Mouse (Mus musculus) embryonic facial prominence, embryonic 10.5 days (tissue): Measurements from ENCODE around the gene Rps21. TPM values are rescaled to one million over a fixed set of nuclear protein-coding genes. Genes with fewer than 3 reads are reported as not detected.

Experiments used
- DNase-seq: peaks from one replicate; pipeline ENCODE4 v3.0.0-alpha.2; 2017; ENCODE audit warnings: low spot score
- H3K27ac ChIP-seq: fragments of 300-500 bp; sonication (generic); replicated peaks from 2 replicates; pipeline ENCODE4 v1.5.1; 2016; ENCODE audit warnings: mild to moderate bottlenecking
- H3K27me3 ChIP-seq: fragments of 300-500 bp; sonication (generic); replicated peaks from 2 replicates; pipeline ENCODE4 v1.6.1; 2016; ENCODE audit warnings: low read depth, mild to moderate bottlenecking; ENCODE audit not compliant: poor library complexity, severe bottlenecking
- H3K36me3 ChIP-seq: fragments of 300-500 bp; sonication (generic); replicated peaks from 2 replicates; pipeline ENCODE4 v1.6.1; 2016; ENCODE audit warnings: mild to moderate bottlenecking, moderate library complexity
- H3K4me1 ChIP-seq: fragments of 300-500 bp; sonication (generic); 2 replicates; pipeline ENCODE4 v1.6.1; 2016
- H3K4me3 ChIP-seq: fragments of 300-500 bp; sonication (generic); 2 replicates; pipeline ENCODE4 v1.5.1; 2016; ENCODE audit warnings: mild to moderate bottlenecking, moderate library complexity
- H3K9me3 ChIP-seq: fragments of 300-500 bp; sonication (generic); 2 replicates; pipeline ENCODE4 v1.6.1; 2016; ENCODE audit warnings: mild to moderate bottlenecking
- WGBS: fragments of 180-500 bp; shearing (Covaris S2); methylation state at CpG from one replicate; pipeline ENCODE4 v1.1.7; 2016; 5-methylcytosine and 5-hydroxymethylcytosine counted together
- microRNA-seq: library from miRNA; unstranded; fragments of <30 nt; microRNA quantifications from one replicate; pipeline ENCODE4, GENCODE M21; 2017
- polyA plus RNA-seq: library from polyadenylated mRNA; unstranded; fragments of >200 nt; fragmentation: Nextera tagmentation; extraction: Ambion mirVana; gene quantifications from 2 replicates; pipeline ENCODE4 v1.2.1, GENCODE M21; 2016

Rps21 gene
- polyA plus RNA-seq, 1 experiment from 2014 or later, result 569 TPM

DNA sequence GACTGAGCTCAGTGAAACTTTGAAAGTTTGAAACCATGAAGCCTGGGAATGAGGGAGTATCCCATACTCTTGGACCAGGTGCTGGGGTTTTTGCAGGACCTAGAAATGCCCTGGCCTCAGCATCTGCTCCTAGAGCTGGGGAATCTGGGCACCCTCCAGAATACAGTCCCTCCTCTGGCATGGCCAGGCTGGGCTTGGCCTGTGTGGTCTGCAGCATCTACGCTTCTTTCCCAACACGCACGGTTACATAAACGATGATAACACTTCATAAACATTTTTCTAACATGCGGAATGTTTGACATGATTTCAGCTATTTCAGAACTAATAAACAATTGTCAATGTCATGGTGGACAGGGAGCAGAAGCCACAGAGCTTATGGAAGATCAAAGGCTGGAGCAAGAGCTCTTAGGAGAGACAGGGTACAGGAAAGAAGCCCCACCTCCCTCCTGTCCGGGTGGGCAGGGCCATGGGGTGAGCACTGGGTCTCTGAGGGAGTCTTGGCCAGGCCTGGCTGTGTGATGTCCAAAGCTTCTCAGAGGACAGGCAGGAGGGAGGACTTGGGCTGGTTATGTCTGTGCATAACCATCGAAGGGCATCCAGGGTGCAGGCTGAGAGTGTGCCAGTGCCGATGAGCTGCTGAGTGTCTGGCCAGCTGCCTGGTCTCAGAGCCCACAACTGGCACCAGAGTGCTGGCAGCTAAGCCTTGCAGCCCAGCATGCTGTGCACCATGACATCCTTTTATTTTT lies 49.4 kb downstream of the Rps21 start:
- 0 out of 2 replicates have a peak, but pooled peaks cover 4% of the 10 kb centered on the region for H3K9me3 ChIP-seq
- H3K36me3 ChIP-seq, result no peaks in the 10 kb centered on the region
- 90% methylated on average over 8 of the region's 8 CpGs for WGBS
- H3K27me3 ChIP-seq, result no peaks in the 10 kb centered on the region
- H3K4me1 ChIP-seq, result no peaks in the 10 kb centered on the region
- no peak overlapping the region for H3K27ac ChIP-seq
- no peak overlapping the region for H3K4me3 ChIP-seq
- DNase-seq, result no peak

DNA sequence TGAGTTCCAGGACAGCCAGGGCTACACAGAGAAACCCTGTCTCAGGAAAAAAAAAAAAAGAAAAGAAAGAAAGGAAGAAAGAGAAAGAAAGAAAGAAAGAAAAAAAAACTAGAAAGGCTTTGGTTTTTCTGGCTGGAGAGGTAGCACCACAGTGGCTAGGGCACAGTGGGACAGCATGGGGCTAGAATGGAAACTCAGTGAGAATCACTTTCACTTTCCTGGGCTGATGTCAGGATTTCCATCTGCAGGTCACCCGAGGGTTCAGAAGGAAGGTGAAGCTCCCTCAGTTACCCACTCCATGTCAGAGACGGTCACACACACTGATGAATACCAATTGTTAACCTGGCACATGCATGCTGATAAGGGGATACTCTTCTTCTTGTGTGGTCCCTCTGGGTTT lies 50.5 kb downstream of the Rps21 start:
- no peak for DNase-seq
- H3K4me1 ChIP-seq, result no peaks in the 10 kb centered on the region
- H3K9me3 ChIP-seq, result no peaks in the 10 kb centered on the region
- WGBS, result 60% methylated on average over 2 of the region's 2 CpGs
- H3K4me3 ChIP-seq, result no peak overlapping the region
- no peaks in the 10 kb centered on the region for H3K27me3 ChIP-seq
- no peaks in the 10 kb centered on the region for H3K36me3 ChIP-seq
- H3K27ac ChIP-seq, result no peak overlapping the region

Small RNA genes within 50 kb of the gene (microRNA-seq; reads per million reads assigned to microRNA genes)
- 3.7 reads per million, percentile 6 among the genes with 10 or more reads in this experiment for gene Mir3091

Other genes with a start within 250 kb of the Rps21 start
- gene Lsm14b, start 232.4 kb upstream of the Rps21 start, polyA plus RNA-seq, result 8.6 and 9.9 TPM in 2 replicates
- gene Psma7, start 214.9 kb upstream of the Rps21 start, polyA plus RNA-seq, result 909 and 921 TPM in 2 replicates
- 8.3 and 8.6 TPM in 2 replicates for gene Ss18l1, start 214.9 kb upstream of the Rps21 start, polyA plus RNA-seq
- 31.3 and 33.0 TPM in 2 replicates for gene Mtg2, start 186.8 kb upstream of the Rps21 start, polyA plus RNA-seq
- 0.49 and 0.67 TPM in 2 replicates for gene Hrh3, start 152.9 kb upstream of the Rps21 start, polyA plus RNA-seq
- 23.6 and 24.9 TPM in 2 replicates for gene Osbpl2, start 138.1 kb upstream of the Rps21 start, polyA plus RNA-seq
- gene Adrm1, start 85.9 kb upstream of the Rps21 start, polyA plus RNA-seq, result 264 and 272 TPM in 2 replicates
- 19.6 and 25.3 TPM in 2 replicates for gene Lama5, start 31.5 kb upstream of the Rps21 start, polyA plus RNA-seq
- gene Cables2, start 16.1 kb downstream of the Rps21 start, polyA plus RNA-seq, result 12.7 and 13.2 TPM in 2 replicates
- gene Rbbp8nl, start 32.5 kb downstream of the Rps21 start, polyA plus RNA-seq, result 0.92 and 1.7 TPM in 2 replicates
- gene Gata5, start 77.3 kb downstream of the Rps21 start, polyA plus RNA-seq, result 0.57 and 0.65 TPM in 2 replicates
- gene Slco4a1, start 198.9 kb downstream of the Rps21 start, polyA plus RNA-seq, result 3.3 and 4.1 TPM in 2 replicates
- 0.16 and 0.35 TPM in 2 replicates for gene Ntsr1, start 242.6 kb downstream of the Rps21 start, polyA plus RNA-seq